Mouse (Mus musculus) forebrain, embryonic 11.5 days (tissue): ENCODE measurements around the gene Cdh13. TPM values are rescaled to one million over a fixed set of nuclear protein-coding genes. Genes with fewer than 3 reads are reported as not detected.

Experiments
- ATAC-seq: fragments of 200-750 bp; cut with Nextera tagmentation; replicated peaks from 2 replicates; pipeline ENCODE4 v1.8.0; 2017; ENCODE audit warnings: moderate TSS enrichment; ENCODE audit not compliant: low FRiP score
- DNase-seq: peaks from one replicate; pipeline ENCODE4 v3.0.0-alpha.2; 2017; ENCODE audit warnings: low spot score
- H3K27ac ChIP-seq: fragments of 300-500 bp; sonication (generic); 2 replicates; pipeline ENCODE4 v1.5.1; 2014; ENCODE audit warnings: low read depth, low read length
- H3K27me3 ChIP-seq: fragments of 300-500 bp; sonication (generic); 2 replicates; pipeline ENCODE4 v1.6.1; 2014; ENCODE audit warnings: mild to moderate bottlenecking, low read length, mixed read lengths; ENCODE audit not compliant: control insufficient read depth, insufficient read depth
- H3K36me3 ChIP-seq: fragments of 300-500 bp; sonication (generic); 2 replicates; pipeline ENCODE4 v1.6.1; 2014; ENCODE audit warnings: mild to moderate bottlenecking, low read length, moderate library complexity, mixed read lengths; ENCODE audit not compliant: control insufficient read depth, insufficient read depth
- H3K4me1 ChIP-seq: fragments of 300-500 bp; sonication (generic); replicated peaks from 2 replicates; pipeline ENCODE4 v1.6.1; 2014; ENCODE audit warnings: low read length, mixed read lengths; ENCODE audit not compliant: control insufficient read depth, insufficient read depth
- H3K4me2 ChIP-seq: fragments of 300-500 bp; sonication (generic); 2 replicates; pipeline ENCODE4 v1.6.1; 2014; ENCODE audit warnings: low read depth, mild to moderate bottlenecking, low read length, moderate library complexity, mixed read lengths; ENCODE audit not compliant: severe bottlenecking
- H3K4me3 ChIP-seq: fragments of 300-500 bp; sonication (generic); 2 replicates; pipeline ENCODE4 v1.5.1; 2014; ENCODE audit warnings: low read depth, low read length
- H3K9ac ChIP-seq: fragments of 300-500 bp; sonication (generic); 2 replicates; pipeline ENCODE4 v1.6.1; 2014; ENCODE audit warnings: low read length
- H3K9me3 ChIP-seq: fragments of 300-500 bp; sonication (generic); 2 replicates; pipeline ENCODE4 v1.6.1; 2016; ENCODE audit warnings: low read length, mixed read lengths; ENCODE audit not compliant: control insufficient read depth
- WGBS: fragments of 180-500 bp; shearing (Covaris S2); extraction: QIAGEN DNeasy Blood & Tissue Kit; methylation state at CpG from one replicate; pipeline ENCODE4 v1.1.7; 2014; 5-methylcytosine and 5-hydroxymethylcytosine counted together
- polyA plus RNA-seq: library from polyadenylated mRNA; unstranded; fragments of >200 nt; fragmentation: Nextera tagmentation; extraction: Ambion mirVana; gene quantifications from 2 replicates; pipeline ENCODE4 v1.2.1, GENCODE M21; 2014

Gene Cdh13
- polyA plus RNA-seq, 1 experiment from 2014 or later, result 5.6 TPM

DNA sequence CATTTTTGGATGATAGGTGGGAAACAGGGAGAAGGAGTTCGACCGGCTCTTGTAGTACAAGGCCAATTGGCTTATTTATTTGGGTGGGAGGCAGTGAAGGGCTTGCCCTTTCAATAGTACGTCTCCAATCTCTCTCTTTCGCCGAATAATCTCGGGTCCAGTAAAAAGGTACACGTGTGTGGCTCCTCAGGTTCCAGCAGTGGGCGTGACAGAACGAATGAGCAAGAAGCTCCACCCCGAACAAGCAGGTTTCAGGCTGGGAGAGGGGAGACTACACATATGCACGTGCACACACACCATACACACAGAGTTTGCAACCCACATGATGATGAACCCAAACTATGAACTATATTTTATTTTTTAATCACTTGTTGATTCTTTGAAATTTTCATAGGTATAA lies 653.9 kb downstream of the Cdh13 start:
- Histone ChIP-seq H3K4me1 (peaks cover 2% of the 10 kb centered on the region; the same call in 1 of the 2 replicates), H3K27me3 (no peaks in the 10 kb centered on the region), H3K9ac (no peak overlapping the region), H3K27ac (no peak overlapping the region), H3K36me3 (no peaks in the 10 kb centered on the region), H3K9me3 (no peaks in the 10 kb centered on the region), H3K4me2 (no peak overlapping the region), H3K4me3 (no peak overlapping the region)
- 17% methylated on average over 11 of the region's 11 CpGs for WGBS
- ATAC-seq, result no peak
- no peak for DNase-seq

DNA sequence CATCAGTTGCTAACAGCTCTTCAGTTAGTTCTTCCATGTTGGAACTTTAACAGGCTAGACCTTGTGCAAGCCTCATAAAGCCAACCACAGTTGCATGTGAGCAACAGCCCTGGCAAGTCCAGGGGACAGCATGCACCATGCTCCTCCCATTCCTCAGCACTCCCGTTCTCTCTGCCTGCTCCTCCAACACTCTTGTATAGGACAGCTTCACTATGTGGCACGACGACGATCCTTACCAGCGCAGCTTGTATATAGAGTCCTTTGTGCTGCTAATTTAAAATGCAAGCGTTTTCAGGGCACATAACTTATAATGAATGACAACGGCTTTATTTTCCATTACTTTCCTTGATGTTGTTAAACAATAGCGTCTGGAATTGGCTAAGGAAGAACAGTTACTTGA lies 654.5 kb downstream of the Cdh13 start:
- peak; percentile 53; the same call in 1 of the 2 replicates for ATAC-seq

DNA sequence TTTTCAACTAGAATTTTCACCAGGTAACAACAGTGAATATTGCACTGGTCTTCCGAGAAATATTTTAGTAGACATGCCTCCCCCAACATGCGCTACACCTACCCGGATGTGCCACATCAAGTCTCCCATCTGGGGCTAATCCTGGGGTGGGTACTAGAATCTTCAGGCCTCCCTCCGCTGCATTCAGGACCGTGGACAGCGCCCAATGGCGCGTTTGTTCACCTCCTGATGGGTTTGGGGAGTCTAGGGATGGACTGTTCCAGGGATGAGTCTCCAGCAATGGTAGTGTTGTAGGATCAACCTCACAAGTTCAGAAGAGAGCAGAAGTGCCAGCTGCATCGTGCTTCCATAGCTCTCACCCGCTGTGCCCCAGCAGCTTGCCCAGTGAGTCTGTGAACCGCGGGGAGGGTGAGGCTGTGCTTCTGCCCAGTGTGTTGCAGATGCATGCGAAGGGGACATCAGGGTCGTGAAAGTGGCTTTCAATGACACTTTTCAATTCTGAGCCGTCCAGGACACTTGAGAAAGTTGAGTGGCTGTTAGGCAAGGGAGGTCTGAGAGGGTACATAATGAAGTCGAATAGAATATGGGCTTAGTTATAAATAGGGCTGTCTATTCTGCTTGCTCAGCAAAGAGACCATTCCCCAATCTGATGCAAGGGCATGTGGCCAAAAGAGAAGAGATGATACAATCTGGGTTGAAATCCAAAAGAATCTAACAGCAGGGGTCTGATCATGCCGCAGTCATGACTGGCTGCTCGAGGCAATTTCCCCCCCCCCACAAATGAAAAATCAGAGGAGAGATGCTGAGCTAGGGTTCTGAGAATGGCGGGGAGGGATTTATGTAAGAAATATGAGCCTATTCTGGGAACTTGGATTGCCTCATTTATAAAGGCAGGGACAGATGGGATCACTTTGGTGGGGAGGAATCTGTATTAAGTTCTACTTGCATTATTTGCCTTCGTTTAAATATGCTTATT lies 668.5 kb downstream of the Cdh13 start:
- Histone ChIP-seq H3K4me1 (no peaks in the 10 kb centered on the region), H3K36me3 (no peaks in the 10 kb centered on the region), H3K4me2 (no peak overlapping the region), H3K27me3 (no peaks in the 10 kb centered on the region), H3K9me3 (no peaks in the 10 kb centered on the region), H3K27ac (no peak overlapping the region), H3K9ac (no peak overlapping the region), H3K4me3 (no peak overlapping the region)
- no peak for ATAC-seq
- WGBS, result 61% methylated on average over 20 of the region's 20 CpGs
- peak; percentile 72 for DNase-seq

More for the DNA sequence above, 654.5 kb downstream of the Cdh13 start:
- Histone ChIP-seq H3K4me3 (no peak overlapping the region), H3K27ac (no peak overlapping the region), H3K4me1 (peaks cover 2% of the 10 kb centered on the region; the same call in 1 of the 2 replicates), H3K9ac (no peak overlapping the region), H3K9me3 (no peaks in the 10 kb centered on the region), H3K36me3 (no peaks in the 10 kb centered on the region), H3K27me3 (no peaks in the 10 kb centered on the region), H3K4me2 (no peak overlapping the region)
- DNase-seq, result no peak
- WGBS, result 19% methylated on average over 8 of the region's 8 CpGs

DNA sequence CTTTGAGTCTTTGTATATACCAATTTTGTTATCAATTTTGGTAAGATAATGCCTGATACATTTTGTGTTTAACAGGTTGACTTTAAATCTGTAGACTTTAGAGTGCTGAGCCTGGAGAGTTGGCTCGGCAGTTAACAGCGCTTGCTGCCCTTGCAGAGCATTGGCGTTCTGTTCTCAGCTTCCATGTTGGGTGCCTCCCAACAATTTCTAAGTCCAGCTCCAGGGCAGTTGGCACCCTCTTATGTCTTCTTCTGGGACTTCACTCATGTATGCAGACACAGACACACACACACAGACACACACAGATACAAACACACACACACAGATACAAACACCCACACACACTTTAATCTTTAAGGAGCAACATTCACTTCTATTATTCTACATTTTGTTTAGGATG lies 672.6 kb downstream of the Cdh13 start:
- H3K36me3 ChIP-seq, result no peaks in the 10 kb centered on the region
- no peaks in the 10 kb centered on the region for H3K27me3 ChIP-seq
- H3K27ac ChIP-seq, result no peak overlapping the region
- no peak for ATAC-seq
- 89% methylated on average over 3 of the region's 3 CpGs for WGBS
- H3K4me3 ChIP-seq, result no peak overlapping the region
- DNase-seq, result no peak
- H3K9ac ChIP-seq, result no peak overlapping the region
- no peaks in the 10 kb centered on the region for H3K9me3 ChIP-seq
- no peaks in the 10 kb centered on the region for H3K4me1 ChIP-seq
- H3K4me2 ChIP-seq, result no peak overlapping the region

DNA sequence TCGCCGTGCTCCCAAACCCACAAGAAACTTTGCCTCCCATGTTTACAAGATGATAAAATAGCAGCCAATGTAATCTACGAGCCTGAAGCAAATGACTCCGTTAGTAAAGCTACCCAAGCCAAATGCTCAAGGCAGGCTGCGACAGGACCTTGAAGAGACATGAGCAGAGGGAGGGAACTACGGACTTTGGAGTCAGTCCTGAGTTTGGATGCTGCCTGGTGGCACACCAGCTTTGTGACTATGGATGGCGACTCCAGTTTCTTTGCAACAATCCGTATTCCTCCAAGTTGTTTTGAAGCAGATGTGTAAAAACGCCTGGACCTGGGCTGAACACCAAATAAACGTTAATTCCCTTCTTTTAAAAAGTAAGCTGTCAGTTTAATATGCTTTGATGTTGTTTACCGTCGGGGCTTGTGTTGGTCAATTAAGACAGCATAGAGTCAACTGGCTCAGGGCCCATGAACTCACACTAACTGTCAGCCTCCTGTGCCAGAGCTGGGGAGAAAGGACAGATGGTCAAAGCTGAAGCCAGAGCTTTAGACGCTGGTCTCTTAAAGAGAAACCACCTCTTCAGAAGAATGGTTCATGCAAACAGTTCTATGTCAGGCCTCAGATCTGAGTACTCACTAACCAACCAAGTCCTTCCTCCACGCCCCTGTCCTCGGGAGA lies 678.5 kb downstream of the Cdh13 start:
- 87% methylated on average over 15 of the region's 15 CpGs for WGBS
- no peaks in the 10 kb centered on the region for H3K36me3 ChIP-seq
- no peak for ATAC-seq
- H3K4me2 ChIP-seq, result no peak overlapping the region
- DNase-seq, result no peak
- H3K4me1 ChIP-seq, result no peaks in the 10 kb centered on the region
- H3K4me3 ChIP-seq, result no peak overlapping the region
- no peaks in the 10 kb centered on the region for H3K9me3 ChIP-seq
- H3K27me3 ChIP-seq, result no peaks in the 10 kb centered on the region
- H3K27ac ChIP-seq, result no peak overlapping the region
- no peak overlapping the region for H3K9ac ChIP-seq

DNA sequence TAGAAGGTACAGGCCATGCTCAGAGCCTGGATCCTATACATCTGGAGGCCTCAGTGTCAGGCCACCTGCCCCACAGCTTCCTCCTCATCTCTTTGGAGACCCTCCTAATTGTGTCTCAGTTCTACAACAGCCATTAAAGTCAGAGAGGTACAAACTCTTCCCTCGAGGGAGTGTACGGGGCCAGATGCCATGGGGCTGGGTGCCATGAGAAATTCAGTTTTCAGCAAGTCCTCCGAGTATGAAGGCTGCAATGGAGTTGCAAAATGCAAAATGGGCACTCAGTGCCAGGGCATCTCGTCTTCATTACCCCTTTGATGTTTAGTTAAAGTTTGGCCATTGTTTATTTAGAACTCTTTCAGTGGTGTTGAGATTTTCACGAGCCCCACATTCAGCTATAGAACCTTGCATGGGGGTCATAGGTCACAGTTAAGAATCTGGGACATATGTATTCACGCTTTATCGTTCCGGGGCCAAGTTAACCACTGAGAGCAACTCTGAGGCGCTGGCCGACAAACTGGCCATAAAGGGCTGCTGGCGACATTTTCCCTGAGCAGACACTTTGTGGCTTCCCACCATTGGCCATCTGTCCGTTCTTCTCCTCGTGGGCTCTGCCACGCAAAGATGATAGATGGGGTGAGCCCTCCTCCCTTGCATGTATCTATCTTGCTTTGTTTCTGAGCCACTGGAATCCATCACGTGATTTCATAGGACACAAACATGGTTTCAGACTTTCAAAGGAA lies 681.7 kb downstream of the Cdh13 start:
- no peak overlapping the region for H3K4me2 ChIP-seq
- H3K9me3 ChIP-seq, result no peaks in the 10 kb centered on the region
- H3K4me3 ChIP-seq, result no peak overlapping the region
- H3K27ac ChIP-seq, result no peak overlapping the region
- no peaks in the 10 kb centered on the region for H3K4me1 ChIP-seq
- no peak for DNase-seq
- WGBS, result 90% methylated on average over 15 of the region's 15 CpGs
- no peak for ATAC-seq
- H3K27me3 ChIP-seq, result no peaks in the 10 kb centered on the region
- no peaks in the 10 kb centered on the region for H3K36me3 ChIP-seq
- no peak overlapping the region for H3K9ac ChIP-seq

DNA sequence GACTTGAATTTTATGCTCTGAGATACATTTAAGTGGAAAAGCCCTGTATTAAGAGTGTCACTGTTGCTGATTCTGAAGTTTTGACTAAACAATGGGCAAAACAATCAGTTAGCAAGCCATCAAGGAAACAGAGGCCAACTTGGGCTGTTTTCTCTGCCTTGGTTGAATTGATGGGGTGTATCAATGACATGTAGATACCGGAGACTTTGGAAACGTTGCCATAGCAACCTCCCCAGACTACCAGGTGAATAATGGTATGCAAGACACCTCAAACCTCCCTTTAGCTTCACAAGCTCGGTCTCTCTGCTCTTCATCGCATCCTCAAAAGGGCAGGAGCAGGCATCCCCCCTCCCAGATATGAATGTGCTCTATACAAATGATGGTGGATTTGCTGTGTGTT lies 685.4 kb downstream of the Cdh13 start:
- H3K4me1 ChIP-seq, result no peaks in the 10 kb centered on the region
- H3K36me3 ChIP-seq, result no peaks in the 10 kb centered on the region
- H3K9ac ChIP-seq, result no peak overlapping the region
- H3K27me3 ChIP-seq, result no peaks in the 10 kb centered on the region
- H3K4me2 ChIP-seq, result no peak overlapping the region
- H3K9me3 ChIP-seq, result no peaks in the 10 kb centered on the region
- no peak overlapping the region for H3K4me3 ChIP-seq
- no peak for DNase-seq
- H3K27ac ChIP-seq, result no peak overlapping the region
- no peak for ATAC-seq
- 76% methylated on average over 4 of the region's 4 CpGs for WGBS

DNA sequence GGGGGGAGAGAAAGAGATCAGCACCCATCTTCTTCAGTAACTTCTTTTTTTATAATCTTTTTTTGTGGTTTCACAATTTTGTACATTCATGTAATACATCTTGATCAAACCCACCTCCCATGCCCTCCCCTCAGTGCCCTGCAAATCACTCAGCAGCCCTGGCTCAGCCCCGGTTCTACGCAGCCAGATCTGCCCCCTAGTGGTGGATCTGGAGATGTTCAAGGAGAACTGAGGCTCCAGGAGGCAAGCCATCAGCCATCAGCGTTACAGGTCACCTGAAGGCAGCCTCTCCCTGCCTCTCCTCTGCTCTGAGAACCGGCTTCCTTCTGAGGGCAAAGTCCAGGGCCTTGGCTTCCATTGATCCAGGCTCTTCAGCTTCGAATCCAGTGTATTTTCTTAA lies 696.3 kb downstream of the Cdh13 start:
- no peaks in the 10 kb centered on the region; the same call in 1 of the 2 replicates for H3K9me3 ChIP-seq
- H3K9ac ChIP-seq, result no peak overlapping the region
- no peaks in the 10 kb centered on the region for H3K27me3 ChIP-seq
- no peak overlapping the region for H3K4me2 ChIP-seq
- WGBS, result 22% methylated on average over 5 of the region's 5 CpGs
- H3K4me1 ChIP-seq, result no peaks in the 10 kb centered on the region
- no peak overlapping the region for H3K4me3 ChIP-seq
- H3K36me3 ChIP-seq, result no peaks in the 10 kb centered on the region
- DNase-seq (peak; percentile 63), ATAC-seq (no peak)
- H3K27ac ChIP-seq, result no peak overlapping the region
